Mouse (Mus musculus): ENCODE measurements around the gene Nubp2.

DNA sequence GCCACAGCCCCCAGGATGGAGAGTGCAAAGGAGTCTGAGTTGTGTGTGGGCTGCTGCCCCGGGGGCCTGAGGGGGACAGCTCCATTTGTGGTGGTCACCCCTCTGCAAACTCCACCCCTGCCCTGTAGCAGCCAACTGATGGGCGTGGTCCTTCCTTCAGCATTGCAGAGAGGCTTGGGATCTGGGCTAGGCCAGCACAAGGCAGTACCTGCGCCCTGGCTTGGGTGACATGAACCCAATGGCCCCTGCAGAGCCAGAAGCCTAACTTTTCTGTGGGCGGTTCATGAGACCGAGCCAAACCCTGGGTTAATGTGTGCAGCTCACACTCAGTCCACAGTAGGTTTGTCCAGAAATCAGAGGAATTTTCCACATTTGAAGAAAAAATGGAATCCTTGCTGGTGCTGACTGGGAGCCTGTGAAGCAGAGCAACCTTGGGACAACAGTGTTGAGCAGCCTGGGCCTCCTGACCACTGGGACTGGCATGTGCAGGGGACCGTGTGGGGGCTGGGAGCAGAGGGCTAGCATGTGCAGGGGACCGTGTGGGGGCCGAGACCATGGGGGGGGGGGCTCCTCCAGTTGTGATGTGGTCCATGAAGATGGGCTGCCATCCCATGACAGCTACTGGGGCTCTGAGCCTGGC is 28.2 kb downstream of the Nubp2 start:
- TF ChIP-seq SIN3A (IDR thresholded peaks at IDR 0.05; ENCODE audit: low read length) (no peak), TBP (conservative IDR thresholded peaks at IDR 0.05; ENCODE audit: low read depth, low read length) (no peak), POLR2A (IDR thresholded peaks at IDR 0.05; ENCODE audit: low read depth, low read length) (no peak), POLR2AphosphoS2 (IDR thresholded peaks at IDR 0.05; ENCODE audit: low read depth, low read length) (no peak), CTCF (conservative IDR thresholded peaks at IDR 0.05 in 1 of 2, IDR thresholded peaks at IDR 0.05 in 1 of 2; ENCODE audit: low read depth in 2 of 2, low read length in 2 of 2) (no peak), MXI1 (IDR thresholded peaks at IDR 0.05; ENCODE audit: low read depth, low read length) (no peak)
